Mouse (Mus musculus) gastrocnemius, adult 18-20 months (tissue): ENCODE data around the gene Nr1h5. TPM values are rescaled to one million over a fixed set of nuclear protein-coding genes. Genes with fewer than 3 reads are reported as not detected.

ENCODE experiments used
- total RNA-seq, 2 experiments: library from RNA; stranded (reverse); gene quantifications; 2 replicates each; pipeline ENCODE4 v1.2.3; 2021

Gene Nr1h5
- total RNA-seq, 2 experiments from 2014 or later: not detected

Other genes starting within 250 kb of the Nr1h5 start
- gene Tspan2, start 229.6 kb downstream of the Nr1h5 start, total RNA-seq: 1 to 10 TPM; 5.0 to 6.4 TPM
- not detected for gene Tshb, start 181.4 kb downstream of the Nr1h5 start, total RNA-seq
- gene Sycp1, start 28.0 kb downstream of the Nr1h5 start, total RNA-seq: not detected
- 10 to 100 TPM; 33.8 to 34.3 TPM for gene Sike1, start 31.6 kb upstream of the Nr1h5 start, total RNA-seq
- 1,000 to 10,000 TPM; 1,048 to 1,145 TPM for gene Csde1, start 56.3 kb upstream of the Nr1h5 start, total RNA-seq
- 10 to 100 TPM; 39.2 to 42.9 TPM for gene Nras, start 94.2 kb upstream of the Nr1h5 start, total RNA-seq
- 1,000 to 10,000 TPM; 1,310 to 1,477 TPM for gene Ampd1, start 109.9 kb upstream of the Nr1h5 start, total RNA-seq
- 1 to 10 TPM; 2.8 to 3.5 TPM for gene Dennd2c, start 138.5 kb upstream of the Nr1h5 start, total RNA-seq
- 10 to 100 TPM; 43.4 to 46.9 TPM for gene Bcas2, start 207.5 kb upstream of the Nr1h5 start, total RNA-seq